Mouse (Mus musculus) ES-E14 (cell line): ENCODE data around the gene Grip1.

ENCODE experiments used
- MAFK ChIP-seq: IDR thresholded peaks from 2 replicates; pipeline ENCODE4 v1.6.1; 2014; ENCODE audit warnings: mild to moderate bottlenecking, low read depth, low read length, inconsistent platforms; ENCODE audit not compliant: insufficient read depth
- ZNF384 ChIP-seq: IDR thresholded peaks from 2 replicates; pipeline ENCODE4 v1.6.1; 2012; ENCODE audit warnings: low read depth, low read length, inconsistent platforms

DNA sequence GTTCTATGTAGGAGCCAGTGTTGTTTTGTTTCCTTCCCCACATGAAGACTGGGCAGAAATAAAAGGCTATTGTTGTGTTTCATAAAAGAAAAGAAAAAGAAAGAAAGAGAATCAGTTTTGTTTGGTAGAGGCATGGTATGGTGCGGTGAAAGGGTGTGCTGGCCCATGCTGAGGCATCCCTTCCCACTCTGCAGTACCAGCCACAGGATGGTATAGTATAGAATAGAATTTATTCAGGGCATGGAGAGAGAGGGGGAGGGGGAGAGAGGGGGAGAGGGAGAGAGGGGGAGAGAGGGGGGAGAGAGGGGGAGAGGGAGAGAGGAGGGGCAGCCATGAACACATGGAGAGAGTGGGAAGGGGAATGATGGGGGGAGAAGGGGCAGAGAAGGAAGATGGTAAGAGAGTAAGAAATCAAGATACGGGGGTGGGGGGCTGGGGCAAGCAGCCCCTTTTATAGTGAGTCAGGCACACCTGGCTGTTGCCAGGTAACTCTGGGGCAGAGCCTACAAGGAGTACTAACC is 591.1 kb downstream of the Grip1 start:
- TF ChIP-seq MAFK (no peak), ZNF384 (no peak)
